Mouse (Mus musculus) bone marrow, adult 2 months (tissue): ENCODE data around the gene Cmbl.

Source experiments
- CTCF ChIP-seq: fragments of 200-500 bp; IDR thresholded peaks from 2 replicates; pipeline ENCODE4 v1.5.1; 2011; ENCODE audit warnings: low read length, control low read depth; ENCODE audit not compliant: control insufficient read depth, insufficient read depth
- POLR2A ChIP-seq: fragments of 200-500 bp; IDR thresholded peaks from 2 replicates; pipeline ENCODE4 v1.6.1; 2011; ENCODE audit warnings: low read depth, mild to moderate bottlenecking, control low read depth, low read length, borderline replicate concordance; ENCODE audit not compliant: control insufficient read depth

DNA sequence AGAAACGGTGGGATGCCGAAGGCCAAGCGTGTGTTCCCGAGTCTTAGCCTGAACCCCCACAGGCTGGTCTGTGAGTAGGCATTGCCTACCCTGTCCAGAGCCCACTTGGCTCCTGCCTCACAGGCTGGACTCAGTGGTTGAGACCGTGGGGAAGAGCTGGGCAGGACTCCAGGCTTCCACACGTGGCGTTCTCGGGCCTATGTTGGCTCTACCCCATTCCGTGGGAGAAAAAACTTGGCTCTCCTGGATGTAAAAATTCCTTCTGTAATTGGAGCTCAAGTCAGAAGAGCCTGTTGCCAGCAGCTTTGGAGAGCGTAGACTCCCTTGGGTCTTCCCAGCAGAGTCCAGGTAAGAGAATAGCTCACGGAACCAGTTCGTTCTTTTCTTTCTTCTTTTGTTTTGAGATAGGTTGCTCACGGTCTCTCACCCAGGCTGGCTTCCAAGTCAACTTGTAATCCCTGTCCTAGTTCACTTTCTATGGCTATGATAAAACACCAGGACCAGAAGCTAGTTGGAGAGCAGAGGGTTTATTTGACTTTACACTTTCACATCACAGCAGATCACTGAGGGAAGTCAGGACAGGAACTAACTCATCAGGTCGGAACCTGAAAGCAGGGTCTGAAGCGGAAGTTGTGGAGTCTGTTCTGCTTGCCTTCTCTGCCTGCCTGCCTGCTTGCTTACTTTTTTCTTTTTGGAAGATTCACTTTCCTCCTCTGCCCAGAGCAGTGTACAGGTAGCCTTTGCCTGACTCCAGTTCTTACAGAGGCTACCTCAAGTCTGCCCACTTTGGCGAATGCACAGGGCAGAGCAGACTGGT is 6.9 kb downstream of the Cmbl start:
- TF ChIP-seq CTCF (no peak), POLR2A (no peak)
